In genomic region chr7:4098301-4098700, GRCm38 (mm10) we compare ENCODE assay signal across 24 mouse cellular contexts. TPM values are rescaled to one million over a fixed set of nuclear protein-coding genes. Genes with fewer than 3 reads are reported as not detected.
DNase-seq lines count a peak whose midpoint lies in the region; ATAC-seq and TF ChIP-seq lines count a peak whose summit lies in the region.
"Had no signal": no experiment of that assay in that cellular context is flagged by ENCODE, and none has a peak within 500 bp of the region (broad histone marks: within the 10 kb centered on the region; RNA-seq: fewer than 3 reads in every experiment).

No protein-coding gene starts in this region.

- no peak overlapping the region for H3K4me3 ChIP-seq in myocyte
- no peak overlapping the region for H3K4me3 ChIP-seq in hindbrain, embryonic 14.5 days (replicated peaks; ENCODE audit: low read length)
- H3K4me3 ChIP-seq: embryonic facial prominence, embryonic 10.5 days; embryonic facial prominence, embryonic 12.5 days; erythroblast, embryonic 14.5 days; forebrain, embryonic 13.5 days; forebrain, embryonic 15.5 days had no signal

- no peak overlapping the region for H3K9ac ChIP-seq in hindbrain, embryonic 14.5 days
- H3K9ac ChIP-seq: embryonic facial prominence, embryonic 12.5 days; forebrain, embryonic 13.5 days; forebrain, embryonic 15.5 days; forebrain, postnatal 0 days had no signal

- no peaks in the 10 kb centered on the region for H3K79me2 ChIP-seq in myocyte (ENCODE audit: control insufficient read depth, insufficient read depth)

- 85% methylated on average over 2 of the region's 2 CpGs for WGBS in hindbrain, embryonic 14.5 days

- H3ac ChIP-seq in myocyte (ENCODE audit: control insufficient read depth, insufficient read length) = no peak overlapping the region

- H3K4me2 ChIP-seq in myocyte (ENCODE audit: low read depth) = peak overlapping the region; percentile 49
- no peak overlapping the region for H3K4me2 ChIP-seq in hindbrain, embryonic 14.5 days (replicated peaks)
- H3K4me2 ChIP-seq: embryonic facial prominence, embryonic 12.5 days; forebrain, embryonic 13.5 days; forebrain, embryonic 15.5 days had no signal

- no peak overlapping the region for H3K27ac ChIP-seq in hindbrain, embryonic 14.5 days
- H3K27ac ChIP-seq: embryonic facial prominence, embryonic 10.5 days; embryonic facial prominence, embryonic 12.5 days; forebrain, embryonic 13.5 days; forebrain, embryonic 15.5 days had no signal

- H3K36me3 ChIP-seq in myocyte (ENCODE audit: control insufficient read depth, insufficient read depth) = no peaks in the 10 kb centered on the region
- H3K36me3 ChIP-seq in hindbrain, embryonic 14.5 days (replicated peaks; ENCODE audit: control insufficient read depth, insufficient read depth) = no peaks in the 10 kb centered on the region
- H3K36me3 ChIP-seq: embryonic facial prominence, embryonic 10.5 days; embryonic facial prominence, embryonic 12.5 days; forebrain, embryonic 15.5 days; G1E had no signal

- no peaks in the 10 kb centered on the region for H3K4me1 ChIP-seq in hindbrain, embryonic 14.5 days (replicated peaks; ENCODE audit: control insufficient read depth, insufficient read depth, low read length)
- H3K4me1 ChIP-seq: embryonic facial prominence, embryonic 10.5 days; embryonic facial prominence, embryonic 12.5 days; forebrain, embryonic 13.5 days; forebrain, embryonic 15.5 days had no signal

- H3K27me3 ChIP-seq in myocyte (ENCODE audit: control insufficient read depth, insufficient read depth, insufficient read length) = no peaks in the 10 kb centered on the region
- H3K27me3 ChIP-seq in hindbrain, embryonic 14.5 days (ENCODE audit: control insufficient read depth, insufficient read depth, low read length) = no peaks in the 10 kb centered on the region
- H3K27me3 ChIP-seq: CH12.LX; embryonic facial prominence, embryonic 12.5 days; forebrain, embryonic 13.5 days; forebrain, embryonic 15.5 days had no signal

- TF ChIP-seq POLR2A in myocyte (IDR thresholded peaks at IDR 0.05; ENCODE audit: insufficient read length, low read depth) = no peak

- no peak for ATAC-seq in hindbrain, embryonic 14.5 days (ENCODE audit: low FRiP score)
- ATAC-seq: CD4-positive, CD25-positive, alpha-beta regulatory T cell, adult 4 months; forebrain, embryonic 13.5 days; forebrain, embryonic 15.5 days; forebrain, postnatal 0 days had no signal

- DNase-seq in 3T3-L1 (ENCODE audit: low read depth, low spot score) = peak; percentile 62
- peak; percentile 32 for DNase-seq in brain, adult 2 months (ENCODE audit: low read depth, low spot score)
- DNase-seq in fibroblast of lung, adult 2 months (ENCODE audit: low read depth) = peak; percentile 8
- no peak for DNase-seq in hindbrain, embryonic 14.5 days (ENCODE audit: low spot score)
- no peak for DNase-seq in layer of hippocampus, adult 9-10 months (ENCODE audit: low spot score)
- DNase-seq in heart, adult 8-10 months (ENCODE audit: low spot score) = no peak
- DNase-seq: adrenal gland, adult 2 months; adrenal gland, postnatal 10 days; adrenal gland, postnatal 25 days; cerebellum, adult 11-12 months; cerebellum, adult 2 months; cerebellum, adult 9-10 months; cerebellum, postnatal 10 days; cerebellum, postnatal 25 days; forebrain, postnatal 0 days had no signal

- H3K9me3 ChIP-seq in hindbrain, embryonic 14.5 days (ENCODE audit: control insufficient read depth, low read length) = no peaks in the 10 kb centered on the region
- H3K9me3 ChIP-seq: embryonic facial prominence, embryonic 10.5 days; embryonic facial prominence, embryonic 12.5 days; forebrain, embryonic 13.5 days; forebrain, embryonic 15.5 days; G1E had no signal

TF ChIP-seq in myocyte, 11 proteins besides CTCF, POLR2A, EP300 and RAD21:
- TF ChIP-seq MYOD1 (IDR thresholded peaks at IDR 0.05; ENCODE audit: control insufficient read depth in 1 of 3, insufficient read length in 2 of 3, low read depth in 2 of 3) = no peak
- no peak for TF ChIP-seq CEBPB (IDR thresholded peaks at IDR 0.05; ENCODE audit: insufficient read depth, poor library complexity, severe bottlenecking)
- TF ChIP-seq SRF (IDR thresholded peaks at IDR 0.05; ENCODE audit: control insufficient read depth, insufficient read length, low read depth) = no peak
- no peak for TF ChIP-seq E2F4 (IDR thresholded peaks at IDR 0.05; ENCODE audit: insufficient read depth)
- TF ChIP-seq TCF12 (IDR thresholded peaks at IDR 0.05; ENCODE audit: insufficient read depth, poor library complexity, severe bottlenecking) = no peak
- no peak for TF ChIP-seq MAX (IDR thresholded peaks at IDR 0.05; ENCODE audit: low read depth)
- TF ChIP-seq TCF3 (IDR thresholded peaks at IDR 0.05; ENCODE audit: insufficient read length, low read depth) = no peak
- TF ChIP-seq USF1 (IDR thresholded peaks at IDR 0.05; ENCODE audit: low read depth) = no peak
- TF ChIP-seq POLR2AphosphoS2 (IDR thresholded peaks at IDR 0.05; ENCODE audit: insufficient read length, low read depth) = no peak
- no peak for TF ChIP-seq MYOG (IDR thresholded peaks at IDR 0.05; ENCODE audit: control insufficient read depth in 1 of 3, insufficient read depth in 1 of 3, insufficient read length in 2 of 3, low read depth in 2 of 3)

RNA-seq across cellular contexts. Expression of gene Ttyh1, which starts 20.9 kb away (rescaled TPM):
- polyA plus RNA-seq in myocyte (2012; fragmentation: generic; extraction: Trizol) = 0.10 TPM
- polyA plus RNA-seq in hindbrain, embryonic 14.5 days (2014; fragmentation: Nextera tagmentation; extraction: Ambion mirVana) = 148 and 151 TPM in 2 replicates
- total RNA-seq in heart, adult 8-10 months (2022) = 1 to 10 TPM in 2 of 4 experiments, under 1 TPM in 2; 0.79 to 1.7 (median 0.95) TPM
- polyA plus RNA-seq: erythroblast, embryonic 14.5 days; G1E had no signal

RNA-seq across cellular contexts. Expression of gene Lair1, which starts 35.3 kb away (rescaled TPM):
- not detected for polyA plus RNA-seq in myocyte (2012; fragmentation: generic; extraction: Trizol)
- 2.8 and 3.4 TPM in 2 replicates for polyA plus RNA-seq in hindbrain, embryonic 14.5 days (2014; fragmentation: Nextera tagmentation; extraction: Ambion mirVana)
- total RNA-seq in heart, adult 8-10 months (2022) = 1 to 10 TPM in 3 of 4 experiments, under 1 TPM in 1; 0.84 to 2.0 (median 1.7) TPM
- polyA plus RNA-seq: erythroblast, embryonic 14.5 days had no signal

RNA-seq across cellular contexts. Expression of gene Leng8, which starts 38.5 kb away (rescaled TPM):
- 33.3 TPM for polyA plus RNA-seq in myocyte (2012; fragmentation: generic; extraction: Trizol)
- 65.3 and 66.7 TPM in 2 replicates for polyA plus RNA-seq in hindbrain, embryonic 14.5 days (2014; fragmentation: Nextera tagmentation; extraction: Ambion mirVana)
- total RNA-seq in heart, adult 8-10 months (2022) = 10 to 100 TPM; 27.1 to 49.5 (median 38.6) TPM

RNA-seq across cellular contexts. Expression of gene Leng9, which starts 51.9 kb away (rescaled TPM):
- polyA plus RNA-seq in myocyte (2012; fragmentation: generic; extraction: Trizol) = 3.2 TPM
- polyA plus RNA-seq in hindbrain, embryonic 14.5 days (2014; fragmentation: Nextera tagmentation; extraction: Ambion mirVana) = 3.1 and 3.7 TPM in 2 replicates
- total RNA-seq in heart, adult 8-10 months (2022) = 1 to 10 TPM; 2.8 to 3.7 (median 3.6) TPM

Comparison
In these comparisons a context has a peak if more than half of its experiments do, and no peak if none do; other contexts are left out.
1. DNase-seq: peak in 3T3-L1 (single experiment), brain, adult 2 months (single experiment) and fibroblast of lung, adult 2 months (single experiment); none in hindbrain, embryonic 14.5 days (single experiment), layer of hippocampus, adult 9-10 months (single experiment) and heart, adult 8-10 months (single experiment).
2. RNA of gene Ttyh1, which starts 20.9 kb away (polyA plus RNA-seq): 148 to 151 TPM in hindbrain, embryonic 14.5 days; 0.10 TPM in myocyte (single experiment); every median in the first group is over 100 times any median in the second.